11 mouse cellular contexts compared by ENCODE assay signal in genomic region chr13:119837719-119838337, GRCm38 (mm10). TPM values are rescaled to one million over a fixed set of nuclear protein-coding genes. Genes with fewer than 3 reads are reported as not detected.
DNase-seq lines count a peak whose midpoint lies in the region; ATAC-seq and TF ChIP-seq lines count a peak whose summit lies in the region.
"Not testable (repeated sequence)": the region's sequence is repeated elsewhere in the genome, so short reads cannot be mapped to it uniquely, and the experiment has no call there.
"Had no signal": no experiment of that assay in that cellular context is flagged by ENCODE, and none has a peak within 500 bp of the region (broad histone marks: within the 10 kb centered on the region; RNA-seq: fewer than 3 reads in every experiment).

No protein-coding gene starts in this region.

- H3K36me3 ChIP-seq in heart, adult 2 months (ENCODE audit: control insufficient read depth, insufficient read depth, low read length) = not testable (repeated sequence)

- DNase-seq in B cell, adult 2 months = peak; percentile 32 to 41
- peak; percentile 48 for DNase-seq in adrenal gland, postnatal 25 days
- DNase-seq in embryo, embryonic 10 days (ENCODE audit: low spot score) = peak; percentile 44
- DNase-seq in heart, adult 2 months = peak; percentile 9 to 27
- DNase-seq in kidney, adult 11 months = peak; percentile 6
- peak; percentile 37 to 52 for DNase-seq in left cerebral cortex, postnatal 14 days (ENCODE audit: low spot score in 2 of 2)
- DNase-seq in retina, postnatal 1 day = peak; percentile 64

- peak; percentile 73 for ATAC-seq in megakaryocyte progenitor cell, adult 5-6 weeks (replicated peaks; ENCODE audit: poor library complexity)

- H3K27me3 ChIP-seq in heart, adult 2 months (ENCODE audit: control insufficient read depth, insufficient read depth, low read length) = not testable (repeated sequence)

- TF ChIP-seq EP300 in heart, adult 2 months (IDR thresholded peaks at IDR 0.05; ENCODE audit: insufficient read depth, low read depth, low read length) = not testable (repeated sequence)

- H3K27ac ChIP-seq in heart, adult 2 months = not testable (repeated sequence)

- not testable (repeated sequence) for TF ChIP-seq POLR2A in heart, adult 2 months (IDR thresholded peaks at IDR 0.05; ENCODE audit: insufficient read depth, low read depth, low read length)

- not testable (repeated sequence) for H3K9ac ChIP-seq in heart, adult 2 months (ENCODE audit: low read depth, low read length)

- WGBS in heart, adult 2 months = 7% methylated on average over 14 of the region's 23 CpGs

- H3K4me1 ChIP-seq in heart, adult 2 months (ENCODE audit: control insufficient read depth, insufficient read depth, low read length) = not testable (repeated sequence)

- H3K79me2 ChIP-seq in heart, adult 2 months (replicated peaks; ENCODE audit: control insufficient read depth, insufficient read depth, low read length) = not testable (repeated sequence)

- H3K4me3 ChIP-seq in heart, adult 2 months = not testable (repeated sequence)

- peak; percentile 36 for TF ChIP-seq CTCF in heart, adult 2 months (IDR thresholded peaks at IDR 0.05)

- intact Hi-C loops in heart, adult 2 months (cut with DNase I); left cerebral cortex, postnatal 14 days (cut with DNase I): not testable (repeated sequence)

RNA-seq across cellular contexts. Expression of gene D13Ertd608e, which starts 2.0 kb away (rescaled TPM):
- not detected in 2 replicates for total RNA-seq in adrenal gland, postnatal 25 days (2021)
- not detected for total RNA-seq in heart, adult 2 months (2021)
- not detected in 2 replicates for polyA plus RNA-seq in heart, adult 2 months (2012; rRNA removed)
- total RNA-seq in left cerebral cortex, postnatal 14 days (2021) = not detected
- total RNA-seq in megakaryocyte progenitor cell, adult 5-6 weeks (2015) = not detected in 2 replicates
- total RNA-seq in megakaryocyte progenitor cell, adult 5-6 weeks (2017) = not detected in 2 replicates
- total RNA-seq: gastrocnemius, postnatal 25 days had no signal
- polyA plus RNA-seq: myocyte; stomach, embryonic 16.5 days had no signal

RNA-seq across cellular contexts. Expression of gene AF067063, which starts 7.8 kb away (rescaled TPM):
- not detected in 2 replicates for total RNA-seq in adrenal gland, postnatal 25 days (2021)
- not detected for total RNA-seq in heart, adult 2 months (2021)
- polyA plus RNA-seq in heart, adult 2 months (2012; rRNA removed) = not detected in 2 replicates
- total RNA-seq in left cerebral cortex, postnatal 14 days (2021) = not detected
- total RNA-seq in megakaryocyte progenitor cell, adult 5-6 weeks (2015) = not detected in 2 replicates
- total RNA-seq in megakaryocyte progenitor cell, adult 5-6 weeks (2017) = not detected in 2 replicates
- total RNA-seq: gastrocnemius, postnatal 25 days had no signal
- polyA plus RNA-seq: myocyte; stomach, embryonic 16.5 days had no signal

RNA-seq across cellular contexts. Expression of gene Zfp131, which starts 47.1 kb away (rescaled TPM):
- 32.4 and 37.4 TPM in 2 replicates for total RNA-seq in adrenal gland, postnatal 25 days (2021)
- 10 to 100 TPM; 18.4 to 18.7 TPM for total RNA-seq in heart, adult 2 months (2021)
- polyA plus RNA-seq in heart, adult 2 months (2012; rRNA removed) = 5.0 and 7.3 TPM in 2 replicates
- 10 to 100 TPM; 39.7 to 41.9 TPM for total RNA-seq in left cerebral cortex, postnatal 14 days (2021)
- 59.6 and 67.6 TPM in 2 replicates for total RNA-seq in megakaryocyte progenitor cell, adult 5-6 weeks (2015)
- 50.9 and 64.3 TPM in 2 replicates for total RNA-seq in megakaryocyte progenitor cell, adult 5-6 weeks (2017)

RNA-seq across cellular contexts. Expression of gene Tcstv1, which starts 56.8 kb away (rescaled TPM):
- total RNA-seq in adrenal gland, postnatal 25 days (2021) = not detected in 2 replicates
- total RNA-seq in heart, adult 2 months (2021) = not detected
- polyA plus RNA-seq in heart, adult 2 months (2012; rRNA removed) = not detected in 2 replicates
- not detected for total RNA-seq in left cerebral cortex, postnatal 14 days (2021)
- not detected in 2 replicates for total RNA-seq in megakaryocyte progenitor cell, adult 5-6 weeks (2015)
- not detected in 2 replicates for total RNA-seq in megakaryocyte progenitor cell, adult 5-6 weeks (2017)
- total RNA-seq: gastrocnemius, postnatal 25 days had no signal
- polyA plus RNA-seq: myocyte; stomach, embryonic 16.5 days had no signal

Comparison
In these comparisons a context has a peak if more than half of its experiments do, and no peak if none do; other contexts are left out.
1. DNase-seq: peak in every context shown above with its lines; median percentile 64 in retina, postnatal 1 day; 48 in adrenal gland, postnatal 25 days; 44 in left cerebral cortex, postnatal 14 days; 44 in embryo, embryonic 10 days; 36 in B cell, adult 2 months; 18 in heart, adult 2 months; 6 in kidney, adult 11 months.